Comparison of ENCODE assay signal across 20 mouse cellular contexts in genomic region chr11:72175966-72176365, GRCm38 (mm10). TPM values are rescaled to one million over a fixed set of nuclear protein-coding genes. Genes with fewer than 3 reads are reported as not detected.
"Had no signal": no experiment of that assay in that cellular context is flagged by ENCODE, and none has a peak within 500 bp of the region (broad histone marks: within the 10 kb centered on the region; RNA-seq: fewer than 3 reads in every experiment).

No protein-coding gene starts in this region.

- H3K27me3 ChIP-seq: kidney, embryonic 15.5 days; liver, embryonic 13.5 days; midbrain, embryonic 12.5 days; neural tube, embryonic 12.5 days; neural tube, embryonic 15.5 days; stomach, embryonic 15.5 days had no signal

- DNase-seq: kidney, adult 11 months; kidney, adult 8-10 months; kidney, postnatal 10 days; kidney, postnatal 36 days; liver, embryonic 13.5 days; lung, adult 2 months; lung, postnatal 14 days; lung, postnatal 4 days; right cerebral cortex, postnatal 25 days; spleen, adult 18-20 months; thymus, postnatal 25 days had no signal

- H3K4me1 ChIP-seq: kidney, embryonic 15.5 days; liver, embryonic 13.5 days; neural tube, embryonic 15.5 days; stomach, embryonic 15.5 days had no signal

- H3K9me3 ChIP-seq: kidney, embryonic 15.5 days; liver, embryonic 13.5 days; midbrain, embryonic 12.5 days; neural tube, embryonic 12.5 days; neural tube, embryonic 15.5 days; stomach, embryonic 15.5 days had no signal

- H3K4me2 ChIP-seq: kidney, embryonic 15.5 days; liver, embryonic 13.5 days; midbrain, embryonic 12.5 days; neural tube, embryonic 12.5 days; neural tube, embryonic 15.5 days; stomach, embryonic 15.5 days had no signal

- H3K27ac ChIP-seq: kidney, embryonic 15.5 days; left cerebral cortex, adult 2 months; liver, embryonic 13.5 days; midbrain, embryonic 12.5 days; neural tube, embryonic 12.5 days; neural tube, embryonic 15.5 days; stomach, embryonic 15.5 days had no signal

- H3K9ac ChIP-seq: kidney, embryonic 15.5 days; liver, embryonic 13.5 days; midbrain, embryonic 12.5 days; neural tube, embryonic 12.5 days; neural tube, embryonic 15.5 days; stomach, embryonic 15.5 days had no signal

- H3K4me3 ChIP-seq: kidney, embryonic 15.5 days; left cerebral cortex, adult 2 months; liver, embryonic 13.5 days; midbrain, embryonic 12.5 days; neural tube, embryonic 12.5 days; neural tube, embryonic 15.5 days; stomach, embryonic 15.5 days had no signal

RNA-seq across cellular contexts. Expression of gene Gm43951, which starts 30.7 kb away (rescaled TPM):
- total RNA-seq: megakaryocyte-erythroid progenitor cell, adult 5-6 weeks had no signal
- polyA plus RNA-seq: liver, embryonic 13.5 days; liver, embryonic 16.5 days had no signal

RNA-seq across cellular contexts. Expression of gene Pitpnm3, which starts 40.4 kb away (rescaled TPM):
- total RNA-seq: megakaryocyte progenitor cell, adult 5-6 weeks; megakaryocyte-erythroid progenitor cell, adult 5-6 weeks had no signal
